Mouse (Mus musculus) CH12.LX (cell line): ENCODE data around the gene Hist1h2bf. TPM values are rescaled to one million over a fixed set of nuclear protein-coding genes. Genes with fewer than 3 reads are reported as not detected.

ENCODE experiments used
- DNase-seq: peaks from one replicate; pipeline ENCODE4 v3.0.0-alpha.2; 2013; ENCODE audit errors: extremely low read depth
- H3K27ac ChIP-seq: 2 replicates; pipeline ENCODE4 v1.5.1; 2012; ENCODE audit warnings: low read depth, mild to moderate bottlenecking, control low read depth, moderate library complexity; ENCODE audit not compliant: insufficient read depth
- H3K27me3 ChIP-seq: replicated peaks from 2 replicates; pipeline ENCODE3; 2012; ENCODE audit warnings: inconsistent platforms
- H3K36me3 ChIP-seq, 2 experiments: replicated peaks in 1 of 2; 2 replicates each; pipeline versions ENCODE3 to v1.6.1; 2012; ENCODE audit warnings: inconsistent platforms in 1 of 2, low read length in 1 of 2, mild to moderate bottlenecking in 1 of 2, mixed read lengths in 1 of 2, moderate library complexity in 1 of 2; ENCODE audit not compliant: control insufficient read depth in 1 of 2, insufficient read depth in 1 of 2
- H3K4me1 ChIP-seq, 2 experiments: 2 replicates each; pipeline ENCODE4 v1.6.1; 2012; ENCODE audit warnings: inconsistent platforms in 1 of 2, moderate library complexity in 1 of 2; ENCODE audit not compliant: insufficient read depth in 2 of 2, control insufficient read depth in 1 of 2
- H3K4me2 ChIP-seq: 2 replicates; pipeline ENCODE4 v1.6.1; 2012; ENCODE audit warnings: low read depth, mild to moderate bottlenecking, control low read depth; ENCODE audit not compliant: poor library complexity, insufficient read depth, severe bottlenecking
- H3K4me3 ChIP-seq, 3 experiments: fragments of 150-350 bp in 1 of 3; sonication (generic) in 1 of 3; replicated peaks in 1 of 3; 2 replicates each; pipeline versions ENCODE3 to v1.5.1; 2011 to 2012; ENCODE audit warnings: low read depth in 2 of 3, low read length in 2 of 3, mild to moderate bottlenecking in 2 of 3, moderate library complexity in 2 of 3, control low read depth in 1 of 3, improper control_type of control experiment in 1 of 3, inconsistent platforms in 1 of 3, mixed read lengths in 1 of 3; ENCODE audit not compliant: poor library complexity in 1 of 3
- H3K79me2 ChIP-seq: replicated peaks from 2 replicates; pipeline ENCODE4 v1.6.1; 2012; ENCODE audit warnings: mild to moderate bottlenecking, moderate library complexity; ENCODE audit not compliant: control insufficient read depth, poor library complexity, insufficient read depth, severe bottlenecking; ENCODE audit errors: extremely low read depth
- H3K9ac ChIP-seq: 2 replicates; pipeline ENCODE4 v1.6.1; 2012; ENCODE audit warnings: low read depth, mild to moderate bottlenecking, control low read depth, moderate library complexity; ENCODE audit not compliant: insufficient read depth
- H3K9me3 ChIP-seq: replicated peaks from 2 replicates; pipeline ENCODE3; 2012; ENCODE audit warnings: low read length, inconsistent platforms, mixed read lengths
- BHLHE40 ChIP-seq: IDR thresholded peaks from 2 replicates; pipeline ENCODE4 v1.6.1; 2011; ENCODE audit warnings: mild to moderate bottlenecking, low read depth, low read length, improper control_type of control experiment
- CHD1 ChIP-seq: IDR thresholded peaks from 2 replicates; pipeline ENCODE4 v1.6.1; 2012; ENCODE audit warnings: low read depth, low read length, improper control_type of control experiment, inconsistent platforms
- CTCF ChIP-seq, 2 experiments: IDR thresholded peaks in 1 of 2; conservative IDR thresholded peaks in 1 of 2; 2 replicates each; pipeline ENCODE4 v1.5.1; 2011 to 2012; ENCODE audit warnings: low read depth in 2 of 2, low read length in 2 of 2, improper control_type of control experiment in 1 of 2, inconsistent platforms in 1 of 2, mild to moderate bottlenecking in 1 of 2, moderate library complexity in 1 of 2
- ELF1 ChIP-seq: IDR thresholded peaks from 2 replicates; pipeline ENCODE4 v1.6.1; 2014; ENCODE audit warnings: low read depth, mild to moderate bottlenecking, inconsistent platforms, low read length, improper control_type of control experiment
- HCFC1 ChIP-seq: IDR thresholded peaks from 2 replicates; pipeline ENCODE4 v1.6.1; 2012; ENCODE audit warnings: low read depth, mild to moderate bottlenecking, inconsistent platforms, low read length, improper control_type of control experiment
- JUND ChIP-seq: conservative IDR thresholded peaks from 2 replicates; pipeline ENCODE4 v1.6.1; 2011; ENCODE audit warnings: low read depth, low read length, improper control_type of control experiment
- KAT2A ChIP-seq: IDR thresholded peaks from 2 replicates; pipeline ENCODE4 v1.6.1; 2012; ENCODE audit warnings: low read length, improper control_type of control experiment, inconsistent platforms; ENCODE audit not compliant: insufficient replicate concordance
- MAFK ChIP-seq: IDR thresholded peaks from 2 replicates; pipeline ENCODE4 v1.6.1; 2011; ENCODE audit warnings: low read length, improper control_type of control experiment; ENCODE audit not compliant: insufficient replicate concordance
- MEF2A ChIP-seq: IDR thresholded peaks from 2 replicates; pipeline ENCODE4 v1.6.1; 2014; ENCODE audit warnings: low read depth, mild to moderate bottlenecking, inconsistent platforms, low read length, improper control_type of control experiment, borderline replicate concordance
- NELFE ChIP-seq: IDR thresholded peaks from 2 replicates; pipeline ENCODE4 v1.6.1; 2011; ENCODE audit warnings: low read depth, low read length, improper control_type of control experiment
- POLR2AphosphoS2 ChIP-seq: IDR thresholded peaks from 2 replicates; pipeline ENCODE4 v1.6.1; 2011; ENCODE audit warnings: low read depth, low read length, improper control_type of control experiment
- RAD21 ChIP-seq: IDR thresholded peaks from 2 replicates; pipeline ENCODE4 v1.6.1; 2011; ENCODE audit warnings: low read depth, mild to moderate bottlenecking, low read length, improper control_type of control experiment, moderate library complexity
- RCOR1 ChIP-seq: conservative IDR thresholded peaks from 2 replicates; pipeline ENCODE4 v1.6.1; 2012; ENCODE audit warnings: low read depth, mild to moderate bottlenecking, inconsistent platforms, low read length, improper control_type of control experiment
- SIN3A ChIP-seq: IDR thresholded peaks from 2 replicates; pipeline ENCODE4 v1.6.1; 2012; ENCODE audit warnings: low read length, improper control_type of control experiment, inconsistent platforms
- SMC3 ChIP-seq: IDR thresholded peaks from 2 replicates; pipeline ENCODE4 v1.6.1; 2011; ENCODE audit warnings: low read depth, low read length, improper control_type of control experiment
- TBP ChIP-seq: conservative IDR thresholded peaks from 2 replicates; pipeline ENCODE4 v1.6.1; 2011; ENCODE audit warnings: low read depth, low read length, improper control_type of control experiment
- TCF12 ChIP-seq: IDR thresholded peaks from 2 replicates; pipeline ENCODE4 v1.6.1; 2014; ENCODE audit warnings: low read depth, mild to moderate bottlenecking, inconsistent platforms, low read length, improper control_type of control experiment
- USF1 ChIP-seq: IDR thresholded peaks from 2 replicates; pipeline ENCODE4 v1.6.1; 2014; ENCODE audit warnings: low read depth, mild to moderate bottlenecking, inconsistent platforms, low read length, improper control_type of control experiment
- USF2 ChIP-seq: conservative IDR thresholded peaks from 2 replicates; pipeline ENCODE4 v1.6.1; 2011; ENCODE audit warnings: low read depth, low read length, improper control_type of control experiment
- ZC3H11A ChIP-seq: IDR thresholded peaks from 2 replicates; pipeline ENCODE4 v1.6.1; 2012; ENCODE audit warnings: low read depth, mild to moderate bottlenecking, inconsistent platforms, low read length, improper control_type of control experiment
- dilution Hi-C: fragments of 300-500 bp; cut with MboI; formaldehyde crosslinking; loops from 2 replicates; pipeline ENCODE4 v1.14.3; 2020; ENCODE audit warnings: low sequenced_read_pairs; ENCODE audit not compliant: extremely low pct_unique_long_range_greater_than_20kb, extremely low pct_ligation_motif_present
- in situ Hi-C: fragments of 300-500 bp; cut with MboI; formaldehyde crosslinking; loops from 3 replicates; pipeline ENCODE4 v1.14.3; 2019; ENCODE audit warnings: low sequenced_read_pairs, low pct_ligation_motif_present, low pct_unique_long_range_greater_than_20kb, mixed read lengths
- polyA plus RNA-seq: library from polyadenylated mRNA; unstranded; fragments of >175 nt; gene quantifications from 2 replicates; pipeline ENCODE4 v1.2.1, GENCODE M21; 2012; ENCODE audit warnings: low read depth; ENCODE audit not compliant: insufficient read length
- total RNA-seq, 2 experiments: library from RNA; depleted of rRNA; stranded (reverse); fragments of 300-350 nt in 1 of 2; fragments of >200 nt in 1 of 2; gene quantifications; 2 replicates each; pipeline ENCODE4 v1.2.3; 2012 to 2014

The Hist1h2bf gene
- total and polyA plus RNA-seq, 3 experiments: 1.7 to 1,243 (median 50.8) TPM

DNA sequence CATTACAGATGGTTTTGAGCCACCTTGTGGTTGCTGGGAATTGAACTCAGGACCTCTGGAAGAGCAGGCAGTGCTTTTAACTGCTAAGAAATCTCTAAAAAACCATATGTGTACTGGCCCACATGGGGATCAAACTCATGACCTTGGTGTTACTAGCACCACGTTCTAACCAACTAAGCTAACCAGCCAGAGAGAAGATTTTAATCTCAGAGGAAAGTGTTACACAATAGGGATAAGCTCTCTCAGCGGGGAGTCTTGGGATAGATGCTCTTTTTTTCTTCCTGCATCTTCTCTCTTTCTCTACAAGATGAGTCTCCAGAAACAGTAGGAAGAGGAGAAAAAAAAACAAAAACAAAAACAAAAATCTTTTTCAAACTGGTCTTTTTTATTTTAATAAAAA, 36.4 kb upstream of the Hist1h2bf start:
- dilution Hi-C loops (no loop called here), in situ Hi-C loops (no loop called here)
- Histone ChIP-seq H3K4me1 (peaks cover 8 to 16% of the 10 kb centered on the region in 2 experiments; a peak in 3 of 4 replicates), H3K9me3 (no peaks in the 10 kb centered on the region), H3K9ac (no peak overlapping the region), H3K27ac (no peak overlapping the region), H3K79me2 (no peaks in the 10 kb centered on the region), H3K4me3 (no peak overlapping the region), H3K4me2 (no peak overlapping the region), H3K36me3 (peaks cover 2 to 27% of the 10 kb centered on the region in 2 experiments), H3K27me3 (no peaks in the 10 kb centered on the region)
- peak; percentile 90 for TF ChIP-seq TBP
- TF ChIP-seq MEF2A: no peak
- no peak for DNase-seq

DNA sequence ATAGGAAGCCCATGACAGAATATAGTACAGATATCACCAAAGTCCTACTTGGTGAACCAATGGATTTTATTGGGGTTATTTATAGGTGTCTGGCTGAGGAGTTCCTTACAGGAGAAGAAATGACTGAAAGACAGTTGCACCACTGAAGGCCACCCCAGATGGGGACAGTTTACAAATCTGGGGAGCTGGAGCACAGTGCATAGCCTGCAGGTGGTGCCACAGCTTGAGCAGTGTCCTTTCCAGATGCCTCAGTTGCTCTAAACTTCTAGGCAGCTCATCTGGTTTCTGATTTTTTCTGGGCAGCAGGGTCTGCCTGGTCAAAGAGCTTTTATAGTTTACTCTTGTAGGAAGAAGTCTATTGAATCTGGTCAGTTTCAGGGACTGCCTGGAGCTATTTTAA, 35.8 kb upstream of the Hist1h2bf start:
- no peaks in the 10 kb centered on the region for H3K9me3 ChIP-seq
- no peaks in the 10 kb centered on the region for H3K27me3 ChIP-seq
- dilution Hi-C loops: no loop called here
- H3K36me3 ChIP-seq: peaks cover 2 to 32% of the 10 kb centered on the region in 2 experiments
- TF ChIP-seq SMC3: no peak
- no peak for TF ChIP-seq USF1
- no peak for TF ChIP-seq SIN3A
- TF ChIP-seq CHD1: no peak
- no peak for TF ChIP-seq KAT2A
- TF ChIP-seq ZC3H11A: no peak
- no peak for TF ChIP-seq MEF2A
- no peak for TF ChIP-seq HCFC1
- no peak for TF ChIP-seq ELF1
- TF ChIP-seq BHLHE40: no peak
- no peak for TF ChIP-seq RAD21
- TF ChIP-seq MAFK: no peak
- TF ChIP-seq TCF12: no peak
- no peak for TF ChIP-seq POLR2AphosphoS2
- TF ChIP-seq JUND: no peak
- TF ChIP-seq RCOR1: no peak
- no peak for TF ChIP-seq USF2
- TF ChIP-seq CTCF (conservative IDR thresholded peaks at IDR 0.05 in 1 of 2, IDR thresholded peaks at IDR 0.05 in 1 of 2; ENCODE audit: low read depth in 2 of 2, low read length in 2 of 2): no peak
- no peak for TF ChIP-seq NELFE
- no peak overlapping the region for H3K27ac ChIP-seq
- H3K4me1 ChIP-seq: peaks cover 5 to 13% of the 10 kb centered on the region in 2 experiments; a peak in 3 of 4 replicates
- DNase-seq: no peak
- H3K9ac ChIP-seq: no peak overlapping the region
- H3K4me2 ChIP-seq: no peak overlapping the region
- H3K4me3 ChIP-seq: no peak overlapping the region
- H3K79me2 ChIP-seq: no peaks in the 10 kb centered on the region
- in situ Hi-C loops: no loop called here
